Comparison of ENCODE assay signal across 13 mouse cellular contexts in genomic region chr3:27617237-27617499, GRCm38 (mm10).
DNase-seq lines count a peak whose midpoint lies in the region; ATAC-seq and TF ChIP-seq lines count a peak whose summit lies in the region.
"Had no signal": no experiment of that assay in that cellular context is flagged by ENCODE, and none has a peak within 500 bp of the region (broad histone marks: within the 10 kb centered on the region; RNA-seq: fewer than 3 reads in every experiment).

No protein-coding gene starts in this region.

- peak overlapping the region; percentile 67 for H3K27ac ChIP-seq in heart, adult 2 months
- peak overlapping the region; percentile 75; the same call in 1 of the 2 replicates for H3K27ac ChIP-seq in lung, embryonic 14.5 days (ENCODE audit: low read depth)
- H3K27ac ChIP-seq in intestine, postnatal 0 days (ENCODE audit: low read depth, low read length) = 0 out of 2 replicates have a peak overlapping the region, but pooled peaks have one; percentile 4
- H3K27ac ChIP-seq in small intestine, adult 2 months (ENCODE audit: insufficient read depth, low read depth, low read length) = peak overlapping the region; percentile 60
- H3K27ac ChIP-seq: left cerebral cortex, adult 2 months; neural tube, embryonic 12.5 days had no signal

- peaks cover 26% of the 10 kb centered on the region for H3K4me1 ChIP-seq in heart, adult 2 months (ENCODE audit: control insufficient read depth, insufficient read depth, low read length)
- H3K4me1 ChIP-seq in lung, embryonic 14.5 days (ENCODE audit: insufficient read depth) = peaks cover 29% of the 10 kb centered on the region
- peaks cover 17% of the 10 kb centered on the region for H3K4me1 ChIP-seq in intestine, postnatal 0 days (replicated peaks; ENCODE audit: control insufficient read depth, insufficient read depth, low read length)
- peaks cover 18% of the 10 kb centered on the region for H3K4me1 ChIP-seq in small intestine, adult 2 months (ENCODE audit: control insufficient read depth, insufficient read depth, insufficient read length, low read length)

- no peak overlapping the region for H3K4me3 ChIP-seq in heart, adult 2 months
- H3K4me3 ChIP-seq in lung, embryonic 14.5 days (ENCODE audit: low read depth, low read length) = no peak overlapping the region
- no peak overlapping the region for H3K4me3 ChIP-seq in intestine, postnatal 0 days (ENCODE audit: low read depth, low read length)
- H3K4me3 ChIP-seq in small intestine, adult 2 months (ENCODE audit: low read depth, low read length) = no peak overlapping the region
- H3K4me3 ChIP-seq: forebrain, embryonic 15.5 days; left cerebral cortex, adult 2 months; neural tube, embryonic 12.5 days had no signal

- 60% methylated on average over 1 of the region's 1 CpGs for WGBS in heart, adult 2 months
- WGBS in lung, embryonic 14.5 days = 23% methylated on average over 1 of the region's 1 CpGs
- whole genome bisulfite sequencing in intestine, postnatal 0 days = 67% methylated on average over 1 of the region's 1 CpGs
- WGBS in small intestine, adult 2 months = 59% methylated on average over 1 of the region's 1 CpGs

- H3K79me2 ChIP-seq in heart, adult 2 months (replicated peaks; ENCODE audit: control insufficient read depth, insufficient read depth, low read length) = peaks cover 8% of the 10 kb centered on the region

- TF ChIP-seq POLR2A in heart, adult 2 months (IDR thresholded peaks at IDR 0.05; ENCODE audit: insufficient read depth, low read depth, low read length) = no peak
- TF ChIP-seq POLR2A in small intestine, adult 2 months (IDR thresholded peaks at IDR 0.05; ENCODE audit: low read depth, low read length) = no peak

- TF ChIP-seq CTCF in heart, adult 2 months (IDR thresholded peaks at IDR 0.05) = no peak
- TF ChIP-seq CTCF in lung, embryonic 14.5 days (IDR thresholded peaks at IDR 0.05; ENCODE audit: low read depth) = no peak
- no peak for TF ChIP-seq CTCF in intestine, postnatal 0 days (IDR thresholded peaks at IDR 0.05; ENCODE audit: low read depth)
- no peak for TF ChIP-seq CTCF in small intestine, adult 2 months (IDR thresholded peaks at IDR 0.05; ENCODE audit: extremely low read depth, insufficient read length, insufficient replicate concordance, low read depth, low read length)

- TF ChIP-seq EP300 in heart, adult 2 months (IDR thresholded peaks at IDR 0.05; ENCODE audit: insufficient read depth, low read depth, low read length) = no peak

- DNase-seq in heart, adult 2 months = no peak
- no peak for DNase-seq in heart, adult 18-20 months
- DNase-seq in lung, embryonic 14.5 days = no peak
- DNase-seq in lung, adult 18-20 months = no peak
- no peak for DNase-seq in left cerebral cortex, postnatal 4 days
- no peak for DNase-seq in left cerebral cortex, adult 8-10 months (ENCODE audit: low spot score in 2 of 2)
- DNase-seq: embryo, embryonic 11 days had no signal

- H3K9ac ChIP-seq in heart, adult 2 months (ENCODE audit: low read depth, low read length) = no peak overlapping the region
- H3K9ac ChIP-seq in lung, embryonic 14.5 days = no peak overlapping the region
- no peak overlapping the region for H3K9ac ChIP-seq in intestine, postnatal 0 days (ENCODE audit: low read depth, low read length)
- H3K9ac ChIP-seq: forebrain, embryonic 15.5 days; neural tube, embryonic 12.5 days had no signal

- H3K36me3 ChIP-seq in heart, adult 2 months (ENCODE audit: control insufficient read depth, insufficient read depth, low read length) = peaks cover 7% of the 10 kb centered on the region; the same call in 1 of the 2 replicates
- H3K36me3 ChIP-seq in lung, embryonic 14.5 days (ENCODE audit: insufficient read depth) = peaks cover 20% of the 10 kb centered on the region
- H3K36me3 ChIP-seq in intestine, postnatal 0 days (ENCODE audit: control insufficient read depth, insufficient read depth) = peaks cover 4% of the 10 kb centered on the region; the same call in 1 of the 2 replicates
- no peaks in the 10 kb centered on the region for H3K36me3 ChIP-seq in small intestine, adult 2 months (ENCODE audit: control insufficient read depth, insufficient read depth, low read length)
- H3K36me3 ChIP-seq: forebrain, embryonic 15.5 days; G1E; neural tube, embryonic 12.5 days had no signal

- no peak overlapping the region for H3K4me2 ChIP-seq in lung, embryonic 14.5 days
- H3K4me2 ChIP-seq in intestine, postnatal 0 days (replicated peaks; ENCODE audit: low read depth) = no peak overlapping the region; the same call in 1 of the 2 replicates
- H3K4me2 ChIP-seq: forebrain, embryonic 15.5 days; neural tube, embryonic 12.5 days had no signal

- intact Hi-C loops in heart, adult 2 months (cut with DNase I) = loop anchor here (5.0 kb wide), 1 partner anchor 40 kb away; no protein-coding TSS in a partner anchor
- intact Hi-C loops in left cerebral cortex, postnatal 4 days (cut with DNase I) = no loop called here

- no peaks in the 10 kb centered on the region for H3K27me3 ChIP-seq in heart, adult 2 months (ENCODE audit: control insufficient read depth, insufficient read depth, low read length)
- H3K27me3 ChIP-seq in lung, embryonic 14.5 days (ENCODE audit: insufficient read depth, low read length) = no peaks in the 10 kb centered on the region
- no peaks in the 10 kb centered on the region for H3K27me3 ChIP-seq in intestine, postnatal 0 days (replicated peaks; ENCODE audit: control insufficient read depth, insufficient read depth, low read length)
- no peaks in the 10 kb centered on the region for H3K27me3 ChIP-seq in small intestine, adult 2 months (ENCODE audit: control insufficient read depth, insufficient read depth, low read length)
- H3K27me3 ChIP-seq: forebrain, embryonic 15.5 days; neural tube, embryonic 12.5 days had no signal

- no peak for ATAC-seq in lung, embryonic 14.5 days (ENCODE audit: insufficient read depth)
- no peak for ATAC-seq in intestine, postnatal 0 days
- ATAC-seq: forebrain, embryonic 15.5 days had no signal

- H3K9me3 ChIP-seq in lung, embryonic 14.5 days (ENCODE audit: low read depth, low read length) = no peaks in the 10 kb centered on the region
- H3K9me3 ChIP-seq in intestine, postnatal 0 days (ENCODE audit: control insufficient read depth) = no peaks in the 10 kb centered on the region
- H3K9me3 ChIP-seq: forebrain, embryonic 15.5 days; G1E; neural tube, embryonic 12.5 days had no signal

Comparison
In these comparisons a context has a peak if more than half of its experiments do, and no peak if none do; other contexts are left out.
1. H3K27ac ChIP-seq: peak in every context shown above with its lines; median percentile 75 in lung, embryonic 14.5 days; 67 in heart, adult 2 months; 60 in small intestine, adult 2 months; 4 in intestine, postnatal 0 days.